Mouse (Mus musculus): ENCODE data around the gene Vav3.

DNA sequence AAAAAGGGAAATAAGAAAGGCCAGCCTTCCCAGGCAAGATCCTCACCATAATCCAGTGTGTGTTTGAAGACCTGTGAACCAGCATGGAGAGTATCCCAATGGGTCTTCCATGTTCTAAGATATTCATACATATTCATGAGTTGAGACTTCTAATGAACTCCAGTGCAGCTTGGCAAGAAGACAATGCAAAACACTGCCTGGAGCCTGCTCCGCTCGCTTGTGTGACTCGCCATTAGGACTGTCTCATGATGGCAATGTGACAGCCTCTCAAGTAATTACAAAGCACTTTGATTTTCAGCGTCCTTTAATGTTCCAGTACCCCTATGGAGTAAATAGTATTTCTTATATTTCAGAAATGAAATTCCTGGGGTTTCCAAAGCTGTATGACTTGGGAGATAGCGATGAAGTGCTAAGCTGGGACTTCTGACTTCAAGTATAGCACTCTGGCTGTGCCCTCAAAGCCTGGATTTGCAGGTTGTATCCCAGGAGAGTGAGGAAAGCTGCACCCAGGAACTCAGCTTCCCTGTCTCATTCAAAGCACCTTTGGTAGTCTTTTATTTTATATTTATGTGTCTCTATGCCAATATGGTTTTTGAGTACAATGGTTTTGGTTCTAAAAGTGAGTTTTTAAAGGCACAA, 391.3 kb downstream of the Vav3 start:
- no peak for TF ChIP-seq CTCF (IDR thresholded peaks at IDR 0.05; ENCODE audit: low read depth, low read length)
- TF ChIP-seq POLR2A (IDR thresholded peaks at IDR 0.05; ENCODE audit: insufficient read depth, low read length) = no peak
